Mouse (Mus musculus): Measurements from ENCODE around the gene Tec. TPM values are rescaled to one million over a fixed set of nuclear protein-coding genes. Genes with fewer than 3 reads are reported as not detected.

Tec gene
- total RNA-seq, 2 experiments from 2014 or later, result 1.7 to 5.4 TPM

GRCm38 (mm10) chr5:72752585-72752984, 115.7 kb downstream of the Tec start, which contains the start of gene Txk:
TSS of gene Txk (minus strand) at chr5:72752777.
- ATAC-seq (replicated peaks; ENCODE audit: low FRiP score, poor library complexity, severe bottlenecking), result no peak

GRCm38 (mm10) chr5:72751056-72751758, 117.1 kb downstream of the Tec start:
- no peak for ATAC-seq (replicated peaks; ENCODE audit: low FRiP score, poor library complexity, severe bottlenecking)

- ATAC-seq (replicated peaks; ENCODE audit: low FRiP score, poor library complexity, severe bottlenecking), result no peak
These were observed 118.1 kb downstream of the Tec start for GRCm38 (mm10) chr5:72750226-72750625.

GRCm38 (mm10) chr5:72748659-72749265, 119.5 kb downstream of the Tec start:
- ATAC-seq (replicated peaks; ENCODE audit: low FRiP score, poor library complexity, severe bottlenecking), result no peak

GRCm38 (mm10) chr5:72747384-72747783, 120.9 kb downstream of the Tec start:
- ATAC-seq (replicated peaks; ENCODE audit: low FRiP score, poor library complexity, severe bottlenecking), result no peak

GRCm38 (mm10) chr5:72746461-72746860, 121.8 kb downstream of the Tec start:
- ATAC-seq (replicated peaks; ENCODE audit: low FRiP score, poor library complexity, severe bottlenecking), result no peak

- no peak for ATAC-seq (replicated peaks; ENCODE audit: low FRiP score, poor library complexity, severe bottlenecking)
These were observed 125.2 kb downstream of the Tec start for GRCm38 (mm10) chr5:72743103-72743502.

- no peak for ATAC-seq (replicated peaks; ENCODE audit: low FRiP score, poor library complexity, severe bottlenecking)
These were observed 131.4 kb downstream of the Tec start for GRCm38 (mm10) chr5:72736868-72737267.

- ATAC-seq (replicated peaks; ENCODE audit: low FRiP score, poor library complexity, severe bottlenecking), result no peak
These were observed 131.8 kb downstream of the Tec start for GRCm38 (mm10) chr5:72736437-72736836.

- no peak for ATAC-seq (replicated peaks; ENCODE audit: low FRiP score, poor library complexity, severe bottlenecking)
These were observed 132.5 kb downstream of the Tec start for GRCm38 (mm10) chr5:72735763-72736162.

- no peak for ATAC-seq (replicated peaks; ENCODE audit: low FRiP score, poor library complexity, severe bottlenecking)
These were observed 135.4 kb downstream of the Tec start for GRCm38 (mm10) chr5:72732885-72733284.

- no peak for ATAC-seq (replicated peaks; ENCODE audit: low FRiP score, poor library complexity, severe bottlenecking)
These were observed 142.9 kb downstream of the Tec start for GRCm38 (mm10) chr5:72725404-72725803.

- ATAC-seq (replicated peaks; ENCODE audit: low FRiP score, poor library complexity, severe bottlenecking), result no peak
These were observed 144.9 kb downstream of the Tec start for GRCm38 (mm10) chr5:72723429-72723828.

GRCm38 (mm10) chr5:72720587-72720986, 147.7 kb downstream of the Tec start:
- ATAC-seq (replicated peaks; ENCODE audit: low FRiP score, poor library complexity, severe bottlenecking), result no peak

- 0 out of 2 replicates have a peak, but pooled peaks have one; percentile 60 for ATAC-seq (replicated peaks; ENCODE audit: low FRiP score, poor library complexity, severe bottlenecking)
These were observed 157.6 kb downstream of the Tec start for GRCm38 (mm10) chr5:72710572-72711278.

GRCm38 (mm10) chr5:72709976-72710375, 158.3 kb downstream of the Tec start:
- no peak for ATAC-seq (replicated peaks; ENCODE audit: low FRiP score, poor library complexity, severe bottlenecking)

GRCm38 (mm10) chr5:72709451-72709850, 158.8 kb downstream of the Tec start:
- ATAC-seq (replicated peaks; ENCODE audit: low FRiP score, poor library complexity, severe bottlenecking), result no peak

- ATAC-seq (replicated peaks; ENCODE audit: low FRiP score, poor library complexity, severe bottlenecking), result no peak
These were observed 161.6 kb downstream of the Tec start for GRCm38 (mm10) chr5:72706722-72707121.

GRCm38 (mm10) chr5:72706095-72706494, 162.2 kb downstream of the Tec start:
- no peak for ATAC-seq (replicated peaks; ENCODE audit: low FRiP score, poor library complexity, severe bottlenecking)

Measured in erythroblast, adult 5-6 weeks (primary cell).